Mouse (Mus musculus): ENCODE data around the gene Zfp827. TPM values are rescaled to one million over a fixed set of nuclear protein-coding genes. Genes with fewer than 3 reads are reported as not detected.
A peak's percentile ranks its signal among the peaks of the same experiment; 100 is the strongest.

The Zfp827 gene
- total RNA-seq, 1 experiment from 2014 or later = 1.2 TPM

DNA sequence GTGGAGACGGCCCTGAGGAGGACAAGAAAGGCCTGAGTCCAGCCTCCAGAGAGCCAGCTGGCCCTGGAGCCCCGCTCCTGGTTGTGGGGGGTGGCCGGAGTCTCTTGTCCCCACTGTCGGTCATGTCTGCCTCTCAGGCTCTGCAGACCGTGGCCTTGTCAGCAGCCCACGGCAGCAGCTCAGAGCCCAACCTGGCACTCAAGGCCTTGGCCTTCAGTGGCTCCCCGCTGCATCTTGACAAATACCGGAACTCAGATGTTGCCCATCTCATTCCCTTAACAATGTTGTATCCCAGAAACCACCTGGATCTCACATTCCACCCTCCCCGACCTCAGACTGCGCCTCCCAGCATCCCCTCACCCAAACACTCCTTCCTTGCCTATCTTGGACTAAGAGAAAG, 161.8 kb downstream of the Zfp827 start:
- no peak for ATAC-seq (replicated peaks; ENCODE audit: insufficient number of reproducible peaks, low FRiP score, low TSS enrichment, poor library complexity, severe bottlenecking)

DNA sequence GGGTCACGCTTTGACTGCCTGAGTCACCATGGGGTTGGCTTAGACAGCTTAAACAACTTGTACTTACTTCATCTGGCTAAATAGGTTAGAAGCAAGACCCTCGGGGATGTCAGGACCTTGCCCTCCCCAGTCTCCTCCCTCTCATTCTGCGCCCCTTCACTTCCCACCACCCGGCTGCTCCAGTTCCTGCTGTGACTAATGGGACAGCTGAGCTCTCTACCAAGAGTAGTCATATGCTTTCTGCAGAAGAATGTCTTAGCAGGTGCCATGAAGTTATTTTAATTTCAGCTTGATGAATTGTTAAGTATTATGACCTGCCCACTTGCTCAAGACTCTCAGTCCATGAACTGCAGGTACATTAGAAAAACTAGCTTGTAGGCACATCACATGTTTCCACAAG, 168.2 kb downstream of the Zfp827 start:
- no peak for ATAC-seq (replicated peaks; ENCODE audit: insufficient number of reproducible peaks, low FRiP score, low TSS enrichment, poor library complexity, severe bottlenecking)

DNA sequence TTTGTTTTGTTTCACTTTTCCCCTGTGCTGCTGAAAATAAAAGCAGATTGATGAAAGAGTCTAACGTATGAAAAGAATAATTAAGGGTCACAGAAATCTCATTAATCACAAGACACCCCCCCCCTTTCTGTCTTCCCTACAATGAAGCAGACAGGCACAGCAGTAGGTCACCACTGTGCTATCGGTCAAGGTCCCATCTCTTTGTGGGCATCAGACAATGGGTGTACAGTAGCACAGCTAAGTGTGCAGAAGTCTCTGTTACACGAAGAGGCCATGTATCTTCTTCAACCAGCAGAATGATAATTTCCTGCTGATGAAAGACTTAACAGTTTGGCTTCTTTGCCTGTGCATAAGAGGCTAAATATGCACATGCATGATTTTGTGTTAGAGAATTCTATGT, 170.4 kb downstream of the Zfp827 start:
- no peak for ATAC-seq (replicated peaks; ENCODE audit: insufficient number of reproducible peaks, low FRiP score, low TSS enrichment, poor library complexity, severe bottlenecking)

DNA sequence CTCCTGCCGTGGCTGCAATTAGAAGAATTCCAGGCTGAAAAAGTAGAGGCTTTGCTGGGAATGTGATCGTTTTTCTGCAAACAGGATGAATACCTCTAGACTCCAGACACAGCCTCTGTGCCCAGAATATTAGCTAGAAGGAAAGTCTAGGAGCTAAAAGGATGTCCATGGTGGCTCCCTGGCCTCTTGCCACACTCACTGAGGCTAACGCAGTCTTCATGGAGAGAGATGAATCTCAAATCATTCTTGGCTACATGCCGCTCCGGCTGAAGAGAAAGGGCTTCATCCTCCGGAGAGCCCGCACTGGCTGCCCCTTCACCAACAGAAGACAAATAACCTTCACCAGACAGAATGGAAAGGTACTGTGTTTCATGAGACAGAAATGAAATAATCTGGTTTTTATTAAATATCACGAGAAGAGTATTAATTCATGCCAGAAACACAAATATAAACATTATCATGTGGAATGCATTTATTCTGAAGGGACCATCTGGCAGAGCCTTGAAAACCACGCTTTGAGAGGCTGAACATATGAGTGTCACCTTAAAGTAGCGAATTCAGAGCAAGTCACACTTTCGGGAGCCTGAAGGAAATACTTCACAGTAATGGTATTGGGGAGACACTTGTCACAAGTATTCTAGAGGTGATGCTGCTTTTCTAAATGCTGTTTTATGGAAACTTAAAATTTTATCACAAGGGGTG, 173.4 kb downstream of the Zfp827 start:
- ATAC-seq (replicated peaks; ENCODE audit: insufficient number of reproducible peaks, low FRiP score, low TSS enrichment, poor library complexity, severe bottlenecking) = no peak

DNA sequence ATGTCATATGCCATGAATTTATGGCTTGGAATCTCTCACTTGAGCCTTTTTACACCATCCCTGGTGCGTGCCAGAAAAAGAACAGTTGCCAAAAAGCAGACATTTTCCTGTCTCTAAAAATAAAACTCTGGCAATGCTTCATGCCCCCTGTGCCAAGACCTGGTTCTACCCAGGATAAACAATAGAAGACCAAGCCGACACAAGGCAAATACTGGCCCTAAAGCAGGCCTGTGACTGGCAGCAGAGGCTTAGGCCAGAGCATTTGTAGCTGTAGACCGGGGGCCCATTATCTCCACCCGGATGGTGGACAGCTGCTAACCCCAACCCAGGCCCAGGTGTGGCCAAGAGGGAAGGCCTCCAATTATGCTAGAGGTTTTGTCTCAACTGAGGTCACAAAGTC, 178.7 kb downstream of the Zfp827 start:
- no peak for ATAC-seq (replicated peaks; ENCODE audit: insufficient number of reproducible peaks, low FRiP score, low TSS enrichment, poor library complexity, severe bottlenecking)

DNA sequence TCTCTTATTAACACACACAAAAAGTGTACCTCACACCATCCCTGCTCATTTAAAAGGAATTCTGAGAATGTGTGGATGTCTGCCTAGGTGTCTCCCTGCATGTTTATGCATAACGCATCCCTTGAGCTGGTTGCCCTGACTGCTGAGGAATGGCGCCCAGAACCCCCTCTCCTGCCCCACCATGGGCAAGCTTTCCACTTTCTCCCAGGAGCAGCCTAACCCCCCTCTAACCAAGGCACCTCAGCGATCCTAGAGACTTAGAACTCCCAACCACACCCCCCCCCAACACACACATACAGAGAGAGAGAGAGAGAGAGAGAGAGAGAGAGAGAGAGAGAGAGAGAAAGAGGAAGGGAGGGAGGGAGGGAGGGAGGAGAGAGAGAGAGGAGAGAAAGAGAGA, 179.9 kb downstream of the Zfp827 start:
- ATAC-seq (replicated peaks; ENCODE audit: insufficient number of reproducible peaks, low FRiP score, low TSS enrichment, poor library complexity, severe bottlenecking) = no peak

DNA sequence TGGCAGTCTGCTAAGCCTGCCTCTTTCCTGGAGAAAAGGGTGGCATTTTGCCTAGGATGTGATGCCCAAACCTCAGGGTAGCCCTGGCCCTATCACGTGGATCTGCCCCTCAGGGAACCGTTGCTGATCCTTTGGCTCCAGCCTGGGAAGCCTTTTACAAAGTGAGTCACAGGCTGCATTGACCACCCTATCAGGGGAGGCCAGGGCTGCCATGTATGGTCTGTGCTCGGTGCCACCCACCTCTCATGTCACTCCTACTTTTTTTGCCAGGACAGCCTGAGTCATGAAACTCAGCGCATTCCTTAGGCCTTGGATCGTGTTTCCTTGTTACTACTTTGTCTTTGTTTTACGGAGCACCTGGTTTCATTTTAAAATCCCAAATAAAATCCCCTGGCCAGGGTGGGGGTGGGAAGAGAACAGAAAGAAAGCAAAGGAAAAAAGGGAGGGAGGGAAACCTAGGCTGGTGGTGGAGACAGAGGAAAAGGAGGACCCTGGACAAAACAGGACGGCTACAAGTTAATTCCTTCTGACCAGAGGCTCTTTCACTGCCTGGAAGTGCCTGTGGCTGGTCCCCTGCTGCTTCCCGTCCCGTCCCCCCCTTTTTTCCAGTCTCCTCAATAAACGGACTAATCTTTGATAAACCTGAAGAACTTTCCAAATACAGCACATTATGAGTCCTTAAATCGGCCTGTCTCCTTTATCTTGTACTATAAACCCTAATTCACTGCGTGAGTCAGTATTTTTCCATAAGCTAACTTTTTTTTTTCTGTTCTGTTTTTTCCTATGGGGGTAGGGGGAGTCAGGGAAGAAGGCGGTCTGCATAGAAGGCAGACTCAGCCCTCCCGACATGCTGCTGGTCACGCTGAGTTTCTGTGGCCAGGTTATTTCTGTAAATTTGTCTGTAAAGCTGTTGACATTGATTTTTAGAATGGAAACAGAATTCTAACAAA, 180.7 kb downstream of the Zfp827 start:
- no peak for ATAC-seq (replicated peaks; ENCODE audit: insufficient number of reproducible peaks, low FRiP score, low TSS enrichment, poor library complexity, severe bottlenecking)

DNA sequence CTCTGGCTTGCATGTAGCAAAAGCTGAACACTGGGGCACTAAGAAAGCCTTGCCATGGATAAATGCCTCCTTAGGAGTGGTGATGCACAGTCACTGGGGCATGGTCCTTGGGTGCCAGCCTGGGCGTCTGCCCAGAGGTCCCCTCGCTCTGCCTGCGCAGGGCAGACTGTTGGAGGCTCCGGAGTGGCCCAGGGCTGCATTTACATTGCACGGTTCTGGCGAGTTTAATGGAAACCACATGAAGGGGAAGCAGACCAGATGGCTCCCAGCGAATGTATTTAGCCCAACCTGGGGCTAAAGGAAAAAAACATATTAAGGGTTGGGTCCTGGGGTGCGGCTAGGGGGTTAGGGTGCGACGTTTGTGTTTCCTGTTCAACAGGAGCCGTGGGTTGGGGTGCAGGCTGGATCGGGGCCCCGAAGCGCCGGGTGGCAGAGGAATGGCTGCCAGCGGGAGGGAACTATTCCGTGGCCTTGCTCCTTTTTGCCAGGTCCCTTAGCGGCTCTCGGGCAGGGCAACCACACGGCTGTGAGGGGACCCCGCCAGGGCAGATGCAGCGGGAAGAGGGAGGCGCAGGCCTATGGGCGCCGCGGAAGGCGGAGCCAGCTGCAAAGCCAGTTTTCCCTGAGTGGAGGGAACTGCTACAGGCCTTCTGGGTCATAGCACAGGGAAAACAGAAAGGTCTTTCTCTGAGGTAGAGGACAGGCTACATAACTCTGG, 181.6 kb downstream of the Zfp827 start:
- ATAC-seq (replicated peaks; ENCODE audit: insufficient number of reproducible peaks, low FRiP score, low TSS enrichment, poor library complexity, severe bottlenecking) = no peak

DNA sequence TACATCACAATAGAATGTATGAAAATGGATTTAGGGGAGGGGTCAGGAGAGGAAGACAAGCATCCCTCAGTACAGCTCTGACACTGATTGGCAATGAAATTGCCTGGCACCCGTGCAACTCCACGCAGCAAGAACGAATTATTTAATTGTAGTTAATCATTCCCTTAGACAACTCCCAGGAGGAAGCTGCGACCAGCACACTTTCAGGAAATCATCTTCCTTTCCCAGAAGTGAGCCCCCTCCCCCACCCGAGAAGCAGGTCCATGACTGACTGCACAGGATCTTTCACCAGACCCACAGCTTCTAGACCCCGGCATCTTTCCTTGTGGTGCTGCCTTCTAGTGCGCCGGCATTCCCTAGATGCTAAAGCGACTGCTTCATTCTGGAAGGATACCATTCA, 183.4 kb downstream of the Zfp827 start:
- ATAC-seq (replicated peaks; ENCODE audit: insufficient number of reproducible peaks, low FRiP score, low TSS enrichment, poor library complexity, severe bottlenecking) = no peak

DNA sequence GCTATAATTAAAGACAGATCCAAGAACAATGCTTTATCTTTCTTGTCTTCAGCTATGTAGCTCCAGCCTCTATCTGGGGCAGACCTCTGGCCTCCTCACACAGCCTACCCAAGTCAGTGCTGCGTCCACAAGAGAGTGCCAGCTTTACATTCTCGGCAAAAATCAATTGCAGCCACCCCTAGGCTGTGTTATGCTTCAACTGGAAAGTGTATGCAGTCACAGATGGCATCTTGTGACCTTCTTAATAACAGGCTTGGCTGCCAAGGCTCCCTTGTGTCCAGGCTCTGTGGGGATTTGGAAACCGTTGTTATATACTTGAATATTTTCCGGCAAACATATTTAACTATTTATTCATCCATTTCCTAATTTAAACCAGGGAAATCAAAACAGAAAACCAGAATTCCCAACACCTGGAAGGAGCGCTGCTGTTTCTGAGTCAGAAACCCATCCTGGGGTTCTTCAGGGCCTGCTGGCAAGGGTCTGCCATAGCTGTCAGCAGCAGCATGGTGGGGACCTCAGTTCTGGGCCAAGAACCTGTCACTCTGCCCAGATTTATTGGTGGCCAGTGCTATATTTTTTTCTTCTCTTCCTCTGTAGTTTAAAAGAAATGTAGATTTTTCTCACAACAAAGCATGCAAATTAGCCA, 194.0 kb downstream of the Zfp827 start:
- no peak for ATAC-seq (replicated peaks; ENCODE audit: insufficient number of reproducible peaks, low FRiP score, low TSS enrichment, poor library complexity, severe bottlenecking)

DNA sequence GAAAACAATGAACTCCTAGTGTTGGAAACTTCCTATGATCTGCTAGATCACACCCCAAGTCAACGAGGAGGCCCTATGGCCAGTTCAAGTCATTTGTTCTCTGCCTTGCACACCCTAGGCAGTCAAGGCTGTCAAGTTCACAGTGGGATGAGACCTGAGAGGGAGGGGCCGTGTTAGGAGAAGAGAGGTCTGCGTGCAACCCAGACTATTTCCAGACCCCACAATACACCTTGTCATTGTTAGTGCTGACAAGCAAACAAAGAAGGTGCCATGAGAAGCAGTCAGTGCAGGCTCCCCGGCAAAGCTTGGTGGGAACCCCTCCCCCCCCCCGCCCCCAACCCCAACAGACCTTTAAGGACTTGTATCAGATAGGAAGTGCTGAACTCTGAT, 194.5 kb downstream of the Zfp827 start:
- no peak for ATAC-seq (replicated peaks; ENCODE audit: insufficient number of reproducible peaks, low FRiP score, low TSS enrichment, poor library complexity, severe bottlenecking)

DNA sequence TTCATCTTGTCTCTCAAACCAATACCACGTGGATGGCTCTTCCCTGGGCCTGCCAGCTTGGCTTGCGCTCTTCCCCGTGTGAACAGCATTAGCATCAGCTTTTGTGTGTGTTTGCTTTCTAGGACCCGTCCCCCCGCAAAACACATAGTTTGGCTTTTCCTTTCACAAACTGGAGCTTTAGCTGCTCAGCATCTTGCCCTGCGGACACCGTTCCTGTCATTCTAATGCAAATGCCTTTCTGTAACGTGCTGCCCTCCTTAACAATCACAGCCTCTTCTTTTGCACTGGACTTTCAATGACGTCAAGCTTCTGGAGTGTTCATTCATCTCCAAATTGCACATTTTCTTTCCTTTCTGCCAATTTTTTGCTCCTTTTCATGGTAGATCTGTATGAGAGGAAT, 196.1 kb downstream of the Zfp827 start:
- ATAC-seq (replicated peaks; ENCODE audit: insufficient number of reproducible peaks, low FRiP score, low TSS enrichment, poor library complexity, severe bottlenecking) = no peak

DNA sequence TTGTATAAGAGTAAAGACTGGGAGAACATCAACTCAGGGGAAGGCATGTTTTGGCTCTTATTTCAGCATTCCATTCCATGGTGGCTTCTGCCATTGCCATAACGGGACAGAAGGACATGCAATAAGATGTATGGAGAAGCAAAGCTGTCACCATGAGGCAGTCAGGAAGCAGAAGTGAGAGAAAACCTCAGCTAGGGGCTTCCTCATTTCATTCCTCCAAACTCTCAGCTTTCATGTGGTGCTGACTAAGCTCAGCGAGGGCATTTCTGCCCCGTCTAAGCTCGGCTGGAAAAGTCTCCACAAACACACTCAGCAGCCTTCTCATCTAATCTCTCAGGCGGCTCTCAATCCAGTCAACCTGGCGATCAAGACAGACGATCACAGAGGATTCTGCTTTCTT, 197.3 kb downstream of the Zfp827 start:
- ATAC-seq (replicated peaks; ENCODE audit: insufficient number of reproducible peaks, low FRiP score, low TSS enrichment, poor library complexity, severe bottlenecking) = peak; percentile 85

DNA sequence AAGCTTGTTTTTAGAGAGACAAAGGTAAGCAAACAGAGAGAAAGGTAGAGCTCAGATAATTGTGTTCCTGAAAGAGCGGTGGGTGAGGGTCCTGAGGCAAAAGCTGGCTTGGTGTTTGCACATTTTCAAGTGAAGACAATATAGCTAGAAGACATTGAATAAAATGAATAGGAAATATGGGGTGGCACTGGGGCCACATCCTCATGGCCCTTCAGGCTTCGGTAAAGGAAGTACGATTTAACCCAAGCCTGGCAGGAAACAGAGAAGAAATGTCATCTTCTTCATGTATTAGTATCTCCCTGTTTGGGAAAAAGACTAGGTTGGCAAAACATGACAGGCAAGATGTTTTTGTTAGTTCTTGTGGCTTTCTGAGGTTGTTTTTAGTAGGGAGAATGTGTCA, 197.8 kb downstream of the Zfp827 start:
- ATAC-seq (replicated peaks; ENCODE audit: insufficient number of reproducible peaks, low FRiP score, low TSS enrichment, poor library complexity, severe bottlenecking) = no peak

DNA sequence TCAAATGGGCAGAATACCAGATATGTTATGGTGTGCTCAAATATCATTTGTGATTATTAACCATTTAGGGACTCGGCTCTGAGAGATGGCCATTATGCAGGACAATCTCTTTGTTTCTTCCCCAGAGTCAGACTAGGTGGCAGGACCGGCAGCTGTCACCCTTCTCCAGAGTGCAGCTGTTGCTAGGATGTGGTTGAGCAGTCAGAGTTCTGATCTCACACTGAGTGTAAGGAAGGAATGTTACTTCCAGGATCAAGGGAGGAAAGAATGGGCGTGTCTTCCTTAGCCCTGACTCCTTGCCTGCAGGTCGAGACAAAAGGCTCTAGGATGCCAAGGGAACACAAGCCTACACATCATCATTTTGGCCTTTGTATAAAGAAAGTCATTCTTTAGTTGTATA, 199.0 kb downstream of the Zfp827 start:
- no peak for ATAC-seq (replicated peaks; ENCODE audit: insufficient number of reproducible peaks, low FRiP score, low TSS enrichment, poor library complexity, severe bottlenecking)

DNA sequence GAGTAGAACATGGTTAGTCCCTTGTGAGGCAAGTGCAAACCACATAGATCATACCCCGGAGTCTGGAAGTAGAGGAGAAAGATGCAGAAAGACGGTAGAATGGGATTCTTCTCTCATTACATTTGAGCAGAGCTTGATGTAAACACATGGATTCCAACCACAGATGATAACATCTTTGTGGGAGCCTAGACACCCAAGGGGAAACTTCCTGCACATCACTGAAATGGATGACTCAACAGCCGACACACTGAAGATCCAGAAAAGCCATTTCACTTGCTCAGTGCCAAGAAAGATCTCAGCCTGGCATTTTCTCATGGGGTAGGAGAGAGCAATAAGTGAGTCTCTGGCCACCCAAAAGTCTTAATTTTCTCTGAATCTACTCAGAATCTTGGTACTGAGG, 199.7 kb downstream of the Zfp827 start:
- no peak for ATAC-seq (replicated peaks; ENCODE audit: insufficient number of reproducible peaks, low FRiP score, low TSS enrichment, poor library complexity, severe bottlenecking)

DNA sequence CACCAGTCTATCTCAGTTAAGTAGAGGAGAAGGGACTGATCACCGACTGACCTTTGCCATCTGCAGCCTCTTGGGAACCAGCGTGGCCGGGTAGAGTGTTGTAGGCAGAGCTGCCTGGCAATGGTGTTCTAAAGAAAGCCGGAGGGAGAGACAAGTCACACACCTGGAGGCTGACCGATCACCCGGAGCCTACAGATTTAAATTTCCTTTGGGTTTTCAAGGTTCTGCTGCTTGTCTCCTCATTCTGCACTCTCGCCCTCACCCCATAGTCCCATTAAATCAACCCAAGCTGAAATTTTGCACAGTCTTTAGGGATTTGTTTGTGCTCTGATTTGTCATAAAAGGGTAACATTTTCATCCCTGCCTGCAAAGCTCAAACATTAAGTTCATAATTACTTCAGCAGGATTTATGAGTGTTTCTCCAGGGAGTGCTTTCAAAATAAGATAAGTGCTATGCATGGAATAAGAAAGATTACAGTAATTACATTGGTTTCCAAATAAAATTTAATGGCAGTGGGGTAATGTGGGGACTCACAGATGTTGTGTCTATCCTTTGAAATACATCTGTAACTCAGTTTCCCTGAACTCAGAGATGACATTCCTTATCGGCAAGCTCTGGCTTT, 201.1 kb downstream of the Zfp827 start:
- no peak for ATAC-seq (replicated peaks; ENCODE audit: insufficient number of reproducible peaks, low FRiP score, low TSS enrichment, poor library complexity, severe bottlenecking)

DNA sequence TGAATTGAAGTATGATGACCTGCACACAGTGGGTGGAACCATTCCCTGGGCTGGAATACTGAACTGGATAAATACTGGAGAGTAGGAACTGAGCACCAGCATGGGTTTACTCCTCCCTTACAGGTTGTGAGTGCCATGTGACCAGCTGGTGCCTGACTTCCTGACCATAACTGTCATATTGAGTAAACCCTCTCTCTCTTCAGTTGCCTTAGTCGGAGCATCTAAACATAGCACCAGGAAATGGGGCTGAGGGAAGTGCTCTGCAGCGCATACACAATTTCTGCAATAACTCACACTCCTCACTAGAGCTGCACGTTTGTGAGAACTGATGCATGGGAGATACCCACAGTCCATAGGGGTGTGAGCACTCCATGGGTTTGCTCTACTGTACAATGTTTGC, 211.1 kb downstream of the Zfp827 start:
- no peak for ATAC-seq (replicated peaks; ENCODE audit: insufficient number of reproducible peaks, low FRiP score, low TSS enrichment, poor library complexity, severe bottlenecking)

DNA sequence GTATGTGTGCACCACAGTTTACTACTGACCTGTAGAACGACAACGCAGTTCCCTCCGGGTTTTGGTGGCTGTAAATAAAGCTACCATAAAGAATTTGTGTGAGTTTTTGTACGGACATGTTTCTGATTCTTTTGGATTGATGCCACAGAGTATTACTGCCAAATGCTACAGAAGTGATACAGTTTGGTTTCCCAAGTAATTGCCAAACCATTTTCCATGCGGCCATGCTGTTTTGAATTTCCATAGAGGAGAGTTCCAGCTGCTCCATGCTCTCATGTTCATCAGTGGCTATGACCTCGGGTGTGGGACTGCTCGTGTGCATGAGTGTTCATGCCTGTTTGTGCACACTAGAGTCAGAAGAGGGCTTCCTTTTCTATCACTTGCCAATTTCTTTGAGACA, 211.8 kb downstream of the Zfp827 start:
- no peak for ATAC-seq (replicated peaks; ENCODE audit: insufficient number of reproducible peaks, low FRiP score, low TSS enrichment, poor library complexity, severe bottlenecking)
